Mouse (Mus musculus) limb, embryonic 14.5 days (tissue): Measurements from ENCODE around the gene Gnai2. TPM values are rescaled to one million over a fixed set of nuclear protein-coding genes. Genes with fewer than 3 reads are reported as not detected.

Experiments
- ATAC-seq: fragments of 200-750 bp; cut with Nextera tagmentation; 2 replicates; pipeline ENCODE4 v1.8.0; 2017; ENCODE audit warnings: low read depth, moderate number of reproducible peaks, moderate TSS enrichment; ENCODE audit not compliant: low FRiP score
- DNase-seq: peaks from one replicate; pipeline ENCODE4 v3.0.0-alpha.2; 2015; ENCODE audit warnings: low spot score
- H3K27ac ChIP-seq: fragments of 300-500 bp; sonication (generic); replicated peaks from 2 replicates; pipeline ENCODE4 v1.5.1; 2014; ENCODE audit warnings: low read depth, mild to moderate bottlenecking, low read length, moderate library complexity, mixed read lengths
- H3K27me3 ChIP-seq: fragments of 300-500 bp; sonication (generic); 2 replicates; pipeline ENCODE4 v1.6.1; 2014; ENCODE audit warnings: low read length, mixed read lengths; ENCODE audit not compliant: control insufficient read depth, insufficient read depth
- H3K36me3 ChIP-seq: fragments of 300-500 bp; sonication (generic); 2 replicates; pipeline ENCODE4 v1.6.1; 2014; ENCODE audit warnings: mild to moderate bottlenecking, low read length, moderate library complexity, mixed read lengths; ENCODE audit not compliant: control insufficient read depth, insufficient read depth
- H3K4me1 ChIP-seq: fragments of 300-500 bp; sonication (generic); 2 replicates; pipeline ENCODE4 v1.6.1; 2014; ENCODE audit warnings: antibody characterized with exemption, low read length, mixed read lengths; ENCODE audit not compliant: control insufficient read depth, insufficient read depth
- H3K4me2 ChIP-seq: fragments of 300-500 bp; sonication (generic); replicated peaks from 2 replicates; pipeline ENCODE4 v1.6.1; 2014; ENCODE audit warnings: low read depth, mild to moderate bottlenecking, low read length, moderate library complexity; ENCODE audit not compliant: severe bottlenecking
- H3K4me3 ChIP-seq: fragments of 300-500 bp; sonication (generic); replicated peaks from 2 replicates; pipeline ENCODE4 v1.5.1; 2014; ENCODE audit warnings: low read length
- H3K9ac ChIP-seq: fragments of 300-500 bp; sonication (generic); 2 replicates; pipeline ENCODE4 v1.6.1; 2014; ENCODE audit warnings: mild to moderate bottlenecking, low read depth, low read length, moderate library complexity; ENCODE audit not compliant: severe bottlenecking
- H3K9me3 ChIP-seq: fragments of 300-500 bp; sonication (generic); 2 replicates; pipeline ENCODE4 v1.6.1; 2016; ENCODE audit warnings: low read length; ENCODE audit not compliant: control insufficient read depth
- POLR2A ChIP-seq: fragments of 200-500 bp; IDR thresholded peaks from 2 replicates; pipeline ENCODE4 v1.8.0; 2012; ENCODE audit warnings: inconsistent platforms, mild to moderate bottlenecking, moderate library complexity, borderline replicate concordance; ENCODE audit not compliant: insufficient read depth, insufficient read length; ENCODE audit errors: extremely low read depth
- WGBS: fragments of 180-500 bp; shearing (Covaris S2); extraction: QIAGEN DNeasy Blood & Tissue Kit; methylation state at CpG from one replicate; pipeline ENCODE4 v1.1.7; 2014; 5-methylcytosine and 5-hydroxymethylcytosine counted together
- polyA plus RNA-seq, 2 experiments: library from polyadenylated mRNA; depleted of rRNA in 1 of 2; stranded (reverse) in 1 of 2; unstranded in 1 of 2; fragments of >200 nt; fragmentation: Nextera tagmentation in 1 of 2; extraction: Ambion mirVana in 1 of 2; gene quantifications; 2 replicates each; pipeline versions ENCODE4 v1.2.1 to v1.2.3; 2012 to 2014

Gnai2 gene
- polyA plus RNA-seq, 2 experiments: 392 to 496 TPM

- Histone ChIP-seq H3K4me3 (peak overlapping the region; percentile 45), H3K27ac (0 out of 2 replicates have a peak overlapping the region, but pooled peaks have one; percentile 61), H3K9me3 (no peaks in the 10 kb centered on the region), H3K4me1 (peaks cover 10% of the 10 kb centered on the region), H3K27me3 (no peaks in the 10 kb centered on the region), H3K4me2 (peak overlapping the region; percentile 53), H3K36me3 (no peaks in the 10 kb centered on the region), H3K9ac (peak overlapping the region; percentile 43)
- peak; percentile 93 for DNase-seq
- ATAC-seq: peak; percentile 88
- peak; percentile 54; the same call in 1 of the 2 replicates for TF ChIP-seq POLR2A
- WGBS: 5% methylated on average over 35 of the region's 35 CpGs
Observed at GRCm38 (mm10) chr9:107644495-107645152, 9.5 kb upstream of the Gnai2 start.

- ATAC-seq: no peak
- no peaks in the 10 kb centered on the region for H3K36me3 ChIP-seq
- no peaks in the 10 kb centered on the region for H3K9me3 ChIP-seq
- DNase-seq: no peak
- H3K27me3 ChIP-seq: no peaks in the 10 kb centered on the region
- peaks cover 9% of the 10 kb centered on the region for H3K4me1 ChIP-seq
- no peak overlapping the region; the same call in 1 of the 2 replicates for H3K4me3 ChIP-seq
- H3K9ac ChIP-seq: no peak overlapping the region
- peak overlapping the region; percentile 53; the same call in 1 of the 2 replicates for H3K4me2 ChIP-seq
- no peak for TF ChIP-seq POLR2A
- H3K27ac ChIP-seq: no peak overlapping the region
- WGBS: 95% methylated on average over 13 of the region's 13 CpGs
Observed at GRCm38 (mm10) chr9:107643544-107644214, 8.5 kb upstream of the Gnai2 start.

- Histone ChIP-seq H3K9ac (no peak overlapping the region), H3K27me3 (no peaks in the 10 kb centered on the region), H3K4me3 (no peak overlapping the region), H3K4me1 (peaks cover 14% of the 10 kb centered on the region), H3K36me3 (no peaks in the 10 kb centered on the region), H3K4me2 (no peak overlapping the region), H3K9me3 (no peaks in the 10 kb centered on the region), H3K27ac (no peak overlapping the region)
- TF ChIP-seq POLR2A: no peak
- ATAC-seq: no peak
- no peak for DNase-seq
- WGBS: 26% methylated on average over 8 of the region's 8 CpGs
Observed at GRCm38 (mm10) chr9:107641666-107642065, 6.5 kb upstream of the Gnai2 start.

- no peak for DNase-seq
- Histone ChIP-seq H3K9ac (no peak overlapping the region), H3K4me3 (no peak overlapping the region), H3K27ac (no peak overlapping the region), H3K36me3 (no peaks in the 10 kb centered on the region), H3K4me2 (no peak overlapping the region), H3K4me1 (peaks cover 19% of the 10 kb centered on the region), H3K9me3 (no peaks in the 10 kb centered on the region), H3K27me3 (no peaks in the 10 kb centered on the region)
- no peak for ATAC-seq
- no peak for TF ChIP-seq POLR2A
- 45% methylated on average over 8 of the region's 8 CpGs for WGBS
Observed at GRCm38 (mm10) chr9:107640257-107640772, 5.1 kb upstream of the Gnai2 start.

- no peak for TF ChIP-seq POLR2A
- Histone ChIP-seq H3K4me2 (no peak overlapping the region), H3K36me3 (no peaks in the 10 kb centered on the region), H3K27ac (no peak overlapping the region), H3K9me3 (no peaks in the 10 kb centered on the region), H3K27me3 (no peaks in the 10 kb centered on the region), H3K4me1 (peaks cover 19% of the 10 kb centered on the region), H3K4me3 (no peak overlapping the region), H3K9ac (no peak overlapping the region)
- 27% methylated on average over 7 of the region's 7 CpGs for WGBS
- ATAC-seq: no peak
- no peak for DNase-seq
Observed at GRCm38 (mm10) chr9:107637070-107637469, 1.9 kb upstream of the Gnai2 start.
